Mouse (Mus musculus) G1E (cell line): ENCODE measurements around the gene Cdip1.

Experiments used
- CTCF ChIP-seq: IDR thresholded peaks from 2 replicates; pipeline ENCODE4 v1.5.1; 2012; ENCODE audit warnings: low read depth, low read length, inconsistent platforms, mixed read lengths
- GATA1 ChIP-seq: IDR thresholded peaks from 2 replicates; pipeline ENCODE4 v1.6.1; 2012; ENCODE audit warnings: borderline replicate concordance, low read length, inconsistent platforms, mixed read lengths

DNA sequence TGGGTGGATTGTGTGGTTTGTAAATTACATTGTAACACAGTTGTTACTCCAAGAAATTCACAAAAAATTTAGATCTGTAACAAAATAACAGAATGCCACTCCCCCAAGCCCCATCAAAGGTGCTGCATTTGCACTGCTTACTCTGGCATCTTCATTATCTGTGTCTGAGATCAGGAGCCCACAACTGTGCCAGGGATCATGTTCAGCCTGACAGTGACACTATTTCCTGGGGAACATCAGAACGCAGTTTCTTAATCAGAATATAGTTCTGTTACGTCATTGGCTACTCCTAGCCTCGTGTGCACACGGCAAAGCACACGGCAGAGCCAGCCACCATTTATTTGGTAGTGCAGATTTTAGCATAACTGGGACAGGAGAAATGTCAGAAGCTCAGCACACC is 37.5 kb upstream of the Cdip1 start:
- TF ChIP-seq GATA1 (no peak), CTCF (no peak)
